Mouse (Mus musculus) forebrain, embryonic 16.5 days (tissue): ENCODE measurements around the gene Tmbim1. TPM values are rescaled to one million over a fixed set of nuclear protein-coding genes. Genes with fewer than 3 reads are reported as not detected.

Source experiments
- ATAC-seq: fragments of 200-750 bp; cut with Nextera tagmentation; 2 replicates; pipeline ENCODE4 v1.8.0; 2017; ENCODE audit warnings: mild to moderate bottlenecking, moderate library complexity
- H3K27ac ChIP-seq: fragments of 300-500 bp; sonication (generic); 2 replicates; pipeline ENCODE4 v1.5.1; 2014; ENCODE audit warnings: low read length, control low read depth
- H3K27me3 ChIP-seq: fragments of 300-500 bp; sonication (generic); replicated peaks from 2 replicates; pipeline ENCODE4 v1.6.1; 2014; ENCODE audit warnings: low read length; ENCODE audit not compliant: control insufficient read depth, insufficient read depth
- H3K36me3 ChIP-seq: fragments of 300-500 bp; sonication (generic); 2 replicates; pipeline ENCODE4 v1.6.1; 2014; ENCODE audit not compliant: control insufficient read depth, insufficient read depth
- H3K4me1 ChIP-seq: fragments of 300-500 bp; sonication (generic); replicated peaks from 2 replicates; pipeline ENCODE4 v1.6.1; 2014; ENCODE audit warnings: low read length; ENCODE audit not compliant: control insufficient read depth, insufficient read depth
- H3K4me2 ChIP-seq: fragments of 300-500 bp; sonication (generic); 2 replicates; pipeline ENCODE4 v1.6.1; 2014; ENCODE audit warnings: mild to moderate bottlenecking, low read length, control low read depth
- H3K4me3 ChIP-seq: fragments of 300-500 bp; sonication (generic); replicated peaks from 2 replicates; pipeline ENCODE4 v1.5.1; 2014; ENCODE audit warnings: mild to moderate bottlenecking, low read length, control low read depth
- H3K9ac ChIP-seq: fragments of 300-500 bp; sonication (generic); replicated peaks from 2 replicates; pipeline ENCODE4 v1.6.1; 2014; ENCODE audit warnings: low read depth, low read length, control low read depth
- H3K9me3 ChIP-seq: fragments of 300-500 bp; sonication (generic); 2 replicates; pipeline ENCODE4 v1.6.1; 2016; ENCODE audit warnings: low read length; ENCODE audit not compliant: control insufficient read depth
- WGBS: fragments of 180-500 bp; shearing (Covaris S2); extraction: QIAGEN DNeasy Blood & Tissue Kit; methylation state at CpG from one replicate; pipeline ENCODE4 v1.1.7; 2014; 5-methylcytosine and 5-hydroxymethylcytosine counted together
- polyA plus RNA-seq: library from polyadenylated mRNA; unstranded; fragments of >200 nt; fragmentation: Nextera tagmentation; extraction: Ambion mirVana; gene quantifications from 2 replicates; pipeline ENCODE4 v1.2.1, GENCODE M21; 2015

Gene Tmbim1
- polyA plus RNA-seq, 1 experiment from 2014 or later = 6.9 TPM

- H3K4me2 ChIP-seq = no peak overlapping the region
- ATAC-seq = no peak
- no peak overlapping the region for H3K9ac ChIP-seq
- no peaks in the 10 kb centered on the region for H3K27me3 ChIP-seq
- H3K27ac ChIP-seq = no peak overlapping the region
- no peaks in the 10 kb centered on the region for H3K9me3 ChIP-seq
- H3K4me1 ChIP-seq = peaks cover 2% of the 10 kb centered on the region
- H3K4me3 ChIP-seq = no peak overlapping the region
- H3K36me3 ChIP-seq = peaks cover 5% of the 10 kb centered on the region; the same call in 1 of the 2 replicates
- 70% methylated on average over 8 of the region's 8 CpGs for WGBS
Measured at GRCm38 (mm10) chr1:74277883-74278537, 27.4 kb downstream of the Tmbim1 start.

- WGBS = 64% methylated on average over 6 of the region's 6 CpGs
- H3K4me2 ChIP-seq = no peak overlapping the region
Measured at GRCm38 (mm10) chr1:74277041-74277440, 28.4 kb downstream of the Tmbim1 start.

GRCm38 (mm10) chr1:74275015-74275414 is 30.4 kb downstream of the Tmbim1 start:
- H3K4me3 ChIP-seq = no peak overlapping the region
- no peaks in the 10 kb centered on the region for H3K36me3 ChIP-seq

More at GRCm38 (mm10) chr1:74277041-74277440, 28.4 kb downstream of the Tmbim1 start:
- no peaks in the 10 kb centered on the region for H3K4me1 ChIP-seq
- no peak overlapping the region for H3K9ac ChIP-seq
- no peak for ATAC-seq
- no peak overlapping the region for H3K27ac ChIP-seq
- peaks cover 5% of the 10 kb centered on the region; the same call in 1 of the 2 replicates for H3K36me3 ChIP-seq
- H3K9me3 ChIP-seq = no peaks in the 10 kb centered on the region
- no peak overlapping the region for H3K4me3 ChIP-seq
- no peaks in the 10 kb centered on the region for H3K27me3 ChIP-seq

GRCm38 (mm10) chr1:74271659-74272058 is 33.8 kb downstream of the Tmbim1 start:
- Histone ChIP-seq H3K4me3 (no peak overlapping the region), H3K36me3 (peaks cover 12% of the 10 kb centered on the region; the same call in 1 of the 2 replicates), H3K9ac (no peak overlapping the region), H3K27ac (no peak overlapping the region), H3K9me3 (no peaks in the 10 kb centered on the region), H3K4me1 (no peaks in the 10 kb centered on the region), H3K27me3 (no peaks in the 10 kb centered on the region), H3K4me2 (no peak overlapping the region)
- ATAC-seq = no peak
- WGBS = 82% methylated on average over 4 of the region's 4 CpGs

More at GRCm38 (mm10) chr1:74275015-74275414, 30.4 kb downstream of the Tmbim1 start:
- no peak for ATAC-seq
- H3K9ac ChIP-seq = no peak overlapping the region
- H3K27me3 ChIP-seq = no peaks in the 10 kb centered on the region
- no peak overlapping the region for H3K27ac ChIP-seq
- H3K4me1 ChIP-seq = no peaks in the 10 kb centered on the region
- no peak overlapping the region for H3K4me2 ChIP-seq
- WGBS = 60% methylated on average over 9 of the region's 9 CpGs
- H3K9me3 ChIP-seq = no peaks in the 10 kb centered on the region

GRCm38 (mm10) chr1:74268750-74269149 is 36.7 kb downstream of the Tmbim1 start:
- Histone ChIP-seq H3K27ac (no peak overlapping the region), H3K9me3 (no peaks in the 10 kb centered on the region), H3K4me3 (no peak overlapping the region), H3K36me3 (peaks cover 32% of the 10 kb centered on the region), H3K9ac (no peak overlapping the region), H3K4me2 (no peak overlapping the region), H3K4me1 (no peaks in the 10 kb centered on the region), H3K27me3 (no peaks in the 10 kb centered on the region)
- 92% methylated on average over 8 of the region's 8 CpGs for WGBS
- no peak for ATAC-seq

- ATAC-seq = no peak
- Histone ChIP-seq H3K4me2 (no peak overlapping the region), H3K27me3 (no peaks in the 10 kb centered on the region), H3K4me1 (no peaks in the 10 kb centered on the region), H3K9me3 (no peaks in the 10 kb centered on the region), H3K4me3 (no peak overlapping the region), H3K36me3 (peaks cover 49% of the 10 kb centered on the region), H3K27ac (no peak overlapping the region), H3K9ac (no peak overlapping the region)
- 89% methylated on average over 6 of the region's 6 CpGs for WGBS
Measured at GRCm38 (mm10) chr1:74262510-74262909, 42.9 kb downstream of the Tmbim1 start.

GRCm38 (mm10) chr1:74256782-74257181 is 48.6 kb downstream of the Tmbim1 start:
- H3K9ac ChIP-seq = no peak overlapping the region
- no peaks in the 10 kb centered on the region for H3K27me3 ChIP-seq
- H3K27ac ChIP-seq = no peak overlapping the region
- H3K36me3 ChIP-seq = peaks cover 35% of the 10 kb centered on the region
- no peak overlapping the region for H3K4me3 ChIP-seq
- ATAC-seq = no peak
- no peaks in the 10 kb centered on the region for H3K9me3 ChIP-seq
- H3K4me2 ChIP-seq = no peak overlapping the region
- H3K4me1 ChIP-seq = no peaks in the 10 kb centered on the region
- WGBS = 86% methylated on average over 4 of the region's 4 CpGs

- Histone ChIP-seq H3K9ac (no peak overlapping the region), H3K4me1 (no peaks in the 10 kb centered on the region), H3K36me3 (peaks cover 42% of the 10 kb centered on the region), H3K27me3 (no peaks in the 10 kb centered on the region), H3K9me3 (no peaks in the 10 kb centered on the region), H3K4me3 (no peak overlapping the region), H3K4me2 (no peak overlapping the region), H3K27ac (no peak overlapping the region)
- 97% methylated on average over 8 of the region's 8 CpGs for WGBS
- ATAC-seq = no peak
Measured at GRCm38 (mm10) chr1:74255704-74256345, 49.6 kb downstream of the Tmbim1 start.

- no peaks in the 10 kb centered on the region for H3K4me1 ChIP-seq
- no peak overlapping the region for H3K9ac ChIP-seq
- no peak overlapping the region for H3K4me2 ChIP-seq
- H3K4me3 ChIP-seq = no peak overlapping the region
- H3K27me3 ChIP-seq = no peaks in the 10 kb centered on the region
- 89% methylated on average over 4 of the region's 4 CpGs for WGBS
- no peak for ATAC-seq
- peaks cover 39% of the 10 kb centered on the region for H3K36me3 ChIP-seq
- H3K9me3 ChIP-seq = no peaks in the 10 kb centered on the region
- no peak overlapping the region for H3K27ac ChIP-seq
Measured at GRCm38 (mm10) chr1:74250096-74250495, 55.3 kb downstream of the Tmbim1 start.
